ENCODE assay signal across 8 mouse cellular contexts in the genomic region with DNA sequence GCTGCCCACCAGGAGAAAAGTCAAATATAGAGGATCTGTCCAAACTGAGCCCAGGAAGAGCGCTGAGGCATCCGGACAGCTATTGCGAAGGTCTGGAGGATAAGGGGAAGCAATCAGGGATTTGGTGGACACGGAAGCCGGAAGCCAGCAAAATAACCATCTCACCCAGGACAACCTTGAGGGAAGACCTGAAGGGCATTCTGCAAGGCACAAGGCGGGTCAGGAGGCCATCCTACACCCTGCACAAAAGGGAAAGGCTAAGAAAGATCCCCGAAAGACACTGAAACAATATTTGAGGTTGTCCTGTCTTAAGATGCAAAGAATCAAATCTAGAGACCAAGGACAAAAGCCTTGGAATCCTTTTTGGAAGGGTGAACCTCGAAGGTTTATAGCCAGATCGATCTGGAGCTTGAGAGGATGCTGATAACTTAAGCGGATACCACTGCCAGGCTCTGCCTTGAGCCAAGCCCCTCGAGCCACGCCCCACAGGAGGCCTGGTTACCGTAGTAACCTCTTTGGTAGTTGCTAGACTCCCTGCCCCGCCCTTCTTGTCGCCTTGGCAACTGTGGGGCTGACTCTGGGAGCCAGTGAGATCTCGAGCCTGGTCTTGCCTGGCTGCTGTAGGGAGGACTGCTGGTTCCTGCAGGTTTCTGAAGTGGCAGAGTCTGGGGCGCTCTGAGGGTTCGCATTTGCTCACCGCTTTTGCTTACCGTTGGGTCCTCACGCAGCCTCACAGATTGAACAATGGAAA. TPM values are rescaled to one million over a fixed set of nuclear protein-coding genes. Genes with fewer than 3 reads are reported as not detected.
A peak's percentile ranks its signal among the peaks of the same experiment; 100 is the strongest.
DNase-seq lines count a peak whose midpoint lies in the region; ATAC-seq and TF ChIP-seq lines count a peak whose summit lies in the region.

No protein-coding gene starts in this region.

- H3K36me3 ChIP-seq in forebrain, embryonic 12.5 days (replicated peaks), result no peaks in the 10 kb centered on the region
- no peaks in the 10 kb centered on the region for H3K36me3 ChIP-seq in hindbrain, embryonic 10.5 days
- no peaks in the 10 kb centered on the region for H3K36me3 ChIP-seq in lung, postnatal 0 days (ENCODE audit: insufficient read depth, low read length)

- peak overlapping the region; percentile 55 for H3K9ac ChIP-seq in forebrain, embryonic 12.5 days
- no peak overlapping the region for H3K9ac ChIP-seq in lung, postnatal 0 days (replicated peaks; ENCODE audit: low read depth)

- peak; percentile 96 for DNase-seq in MN1 (ENCODE audit: low spot score)
- peak; percentile 51 for DNase-seq in c-Kit-positive CD71-negative TER-119-negative erythroid progenitor cells, embryonic 14.5 days (ENCODE audit: low read depth)
- DNase-seq in hindbrain, embryonic 10.5 days (ENCODE audit: low spot score), result peak; percentile 97
- peak; percentile 89 for DNase-seq in layer of hippocampus, adult 9-11 months
- peak; percentile 83 for DNase-seq in lung, postnatal 0 days (ENCODE audit: low spot score)
- peak; percentile 82 for DNase-seq in retina, postnatal 7 days (ENCODE audit: low read depth, low spot score)

- no peak for TF ChIP-seq CTCF in lung, postnatal 0 days (IDR thresholded peaks at IDR 0.05)

- TF ChIP-seq EP300 in lung, postnatal 0 days (IDR thresholded peaks at IDR 0.05), result no peak

- peaks cover 8% of the 10 kb centered on the region for H3K4me1 ChIP-seq in forebrain, embryonic 12.5 days
- peaks cover 16% of the 10 kb centered on the region for H3K4me1 ChIP-seq in hindbrain, embryonic 10.5 days (replicated peaks)
- no peaks in the 10 kb centered on the region for H3K4me1 ChIP-seq in lung, postnatal 0 days (ENCODE audit: insufficient read depth, low read depth, low read length)

- H3K9me3 ChIP-seq in forebrain, embryonic 12.5 days, result no peaks in the 10 kb centered on the region
- peaks cover 6% of the 10 kb centered on the region; the same call in 1 of the 2 replicates for H3K9me3 ChIP-seq in hindbrain, embryonic 10.5 days
- no peaks in the 10 kb centered on the region for H3K9me3 ChIP-seq in lung, postnatal 0 days (ENCODE audit: low read length)

- peak overlapping the region; percentile 72 for H3K4me2 ChIP-seq in forebrain, embryonic 12.5 days
- H3K4me2 ChIP-seq in lung, postnatal 0 days (replicated peaks; ENCODE audit: low read depth, low read length), result peak overlapping the region; percentile 46

- 20% methylated on average over 21 of the region's 21 CpGs for WGBS in forebrain, embryonic 12.5 days
- 25% methylated on average over 21 of the region's 21 CpGs for WGBS in hindbrain, embryonic 10.5 days
- 26% methylated on average over 21 of the region's 21 CpGs for WGBS in lung, postnatal 0 days

- H3K4me3 ChIP-seq in forebrain, embryonic 12.5 days (replicated peaks), result peak overlapping the region; percentile 45
- H3K4me3 ChIP-seq in hindbrain, embryonic 10.5 days, result peak overlapping the region; percentile 56
- peak overlapping the region; percentile 12; the same call in 1 of the 2 replicates for H3K4me3 ChIP-seq in lung, postnatal 0 days (ENCODE audit: low read depth, low read length)

- no peaks in the 10 kb centered on the region for H3K27me3 ChIP-seq in forebrain, embryonic 12.5 days
- H3K27me3 ChIP-seq in hindbrain, embryonic 10.5 days (ENCODE audit: insufficient read depth, poor library complexity, severe bottlenecking), result peaks cover 9% of the 10 kb centered on the region; the same call in 1 of the 2 replicates
- no peaks in the 10 kb centered on the region for H3K27me3 ChIP-seq in lung, postnatal 0 days (replicated peaks; ENCODE audit: insufficient read depth, low read length)

- peak overlapping the region; percentile 80 for H3K27ac ChIP-seq in forebrain, embryonic 12.5 days
- H3K27ac ChIP-seq in hindbrain, embryonic 10.5 days, result peak overlapping the region; percentile 86
- H3K27ac ChIP-seq in lung, postnatal 0 days (ENCODE audit: low read length), result no peak overlapping the region

- ATAC-seq in forebrain, embryonic 12.5 days (ENCODE audit: low FRiP score), result peak; percentile 100
- ATAC-seq in lung, postnatal 0 days, result peak; percentile 94
- no peak for ATAC-seq in monocyte, adult 5-6 weeks (replicated peaks; ENCODE audit: insufficient number of reproducible peaks, low FRiP score, low TSS enrichment, poor library complexity, severe bottlenecking)

RNA-seq across cellular contexts. Expression of gene Kif1a, which starts 13.1 kb away (rescaled TPM):
- 129 and 140 TPM in 2 replicates for polyA plus RNA-seq in forebrain, embryonic 12.5 days (2016; fragmentation: Nextera tagmentation; extraction: Ambion mirVana)
- polyA plus RNA-seq in hindbrain, embryonic 10.5 days (2016; fragmentation: Nextera tagmentation; extraction: Ambion mirVana), result 48.2 and 79.0 TPM in 2 replicates
- 3.2 and 4.4 TPM in 2 replicates for polyA plus RNA-seq in lung, postnatal 0 days (2015; fragmentation: Nextera tagmentation; extraction: Ambion mirVana)
- total RNA-seq in monocyte, adult 5-6 weeks (2017), result not detected in 3 replicates

RNA-seq across cellular contexts. Expression of gene Agxt, which starts 20.2 kb away (rescaled TPM):
- not detected in 2 replicates for polyA plus RNA-seq in forebrain, embryonic 12.5 days (2016; fragmentation: Nextera tagmentation; extraction: Ambion mirVana)
- not detected in 2 replicates for polyA plus RNA-seq in hindbrain, embryonic 10.5 days (2016; fragmentation: Nextera tagmentation; extraction: Ambion mirVana)
- polyA plus RNA-seq in lung, postnatal 0 days (2015; fragmentation: Nextera tagmentation; extraction: Ambion mirVana), result 0.08 and 0.10 TPM in 2 replicates
- total RNA-seq in monocyte, adult 5-6 weeks (2017), result not detected in 3 replicates

RNA-seq across cellular contexts. Expression of gene 2310007B03Rik, which starts 45.9 kb away (rescaled TPM):
- polyA plus RNA-seq in forebrain, embryonic 12.5 days (2016; fragmentation: Nextera tagmentation; extraction: Ambion mirVana), result 0.13 and 0.27 TPM in 2 replicates
- 0.78 and 1.1 TPM in 2 replicates for polyA plus RNA-seq in hindbrain, embryonic 10.5 days (2016; fragmentation: Nextera tagmentation; extraction: Ambion mirVana)
- polyA plus RNA-seq in lung, postnatal 0 days (2015; fragmentation: Nextera tagmentation; extraction: Ambion mirVana), result 65.3 and 73.6 TPM in 2 replicates
- total RNA-seq in monocyte, adult 5-6 weeks (2017), result not detected in 3 replicates

RNA-seq across cellular contexts. Expression of gene Crocc2, which starts 53.6 kb away (rescaled TPM):
- 0.10 and 0.14 TPM in 2 replicates for polyA plus RNA-seq in forebrain, embryonic 12.5 days (2016; fragmentation: Nextera tagmentation; extraction: Ambion mirVana)
- 0.07 and 0.30 TPM in 2 replicates for polyA plus RNA-seq in hindbrain, embryonic 10.5 days (2016; fragmentation: Nextera tagmentation; extraction: Ambion mirVana)
- 1.3 TPM in 2 replicates for polyA plus RNA-seq in lung, postnatal 0 days (2015; fragmentation: Nextera tagmentation; extraction: Ambion mirVana)
- total RNA-seq in monocyte, adult 5-6 weeks (2017), result not detected in 3 replicates

Comparison
In these comparisons a context has a peak if more than half of its experiments do, and no peak if none do; other contexts are left out.
1. RNA of gene 2310007B03Rik, which starts 45.9 kb away (polyA plus RNA-seq): 65.3 to 73.6 TPM in lung, postnatal 0 days; 0.78 to 1.1 TPM in hindbrain, embryonic 10.5 days and 0.13 to 0.27 TPM in forebrain, embryonic 12.5 days; every median in the first group is over 10 times any median in the second.
2. Peak in every context shown above with its lines, with median percentiles within 50 percentile points of each other: DNase-seq and H3K4me3 ChIP-seq.